Mouse (Mus musculus): ENCODE results near the gene Pop4. TPM values are rescaled to one million over a fixed set of nuclear protein-coding genes. Genes with fewer than 3 reads are reported as not detected.

Gene Pop4
- polyA plus RNA-seq, 1 experiment from 2014 or later, result 20.6 TPM

- Histone ChIP-seq H3K27ac (ENCODE audit: low read depth, low read length) (peak overlapping the region; percentile 82), H3K27me3 (replicated peaks; ENCODE audit: control insufficient read depth, insufficient read depth, low read length) (no peaks in the 10 kb centered on the region), H3K4me3 (ENCODE audit: low read depth, low read length) (no peak overlapping the region), H3K36me3 (ENCODE audit: control insufficient read depth, insufficient read depth) (peaks cover 12% of the 10 kb centered on the region; the same call in 1 of the 2 replicates), H3K4me1 (replicated peaks; ENCODE audit: control insufficient read depth, insufficient read depth, low read length) (0 out of 2 replicates have a peak, but pooled peaks cover 4% of the 10 kb centered on the region), H3K4me2 (replicated peaks; ENCODE audit: low read depth) (peak overlapping the region; percentile 30), H3K9me3 (ENCODE audit: control insufficient read depth) (no peaks in the 10 kb centered on the region), H3K9ac (ENCODE audit: low read depth, low read length) (peak overlapping the region; percentile 26; the same call in 1 of the 2 replicates)
- ATAC-seq, result peak; percentile 95
- peak; percentile 60 for TF ChIP-seq CTCF (IDR thresholded peaks at IDR 0.05; ENCODE audit: low read depth)
- 29% methylated on average over 5 of the region's 5 CpGs for WGBS
These were observed 53.6 kb downstream of the Pop4 start for GRCm38 (mm10) chr7:38217417-38218171.

DNA sequence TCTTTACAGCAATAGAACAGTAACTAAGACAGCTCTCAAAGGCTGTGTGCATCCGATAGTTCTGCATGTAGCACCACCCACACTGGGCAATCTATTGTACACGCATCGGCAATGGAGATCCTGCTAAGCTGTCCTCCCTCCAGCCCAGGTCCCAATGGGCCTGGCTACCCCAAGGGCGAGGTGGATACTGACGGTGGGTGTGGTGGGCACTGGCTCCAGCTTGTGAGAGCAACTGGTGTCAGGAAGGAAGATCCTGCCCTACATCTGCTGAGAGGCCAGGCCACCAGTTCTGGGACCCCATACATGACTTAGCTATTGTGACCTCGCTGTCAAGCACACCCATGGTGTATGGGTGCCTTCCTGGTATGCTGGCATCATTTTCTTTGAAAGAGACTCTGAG is 55.5 kb downstream of the Pop4 start:
- Histone ChIP-seq H3K9ac (ENCODE audit: low read depth, low read length) (no peak overlapping the region), H3K27ac (ENCODE audit: low read depth, low read length) (no peak overlapping the region), H3K4me2 (replicated peaks; ENCODE audit: low read depth) (no peak overlapping the region), H3K4me3 (ENCODE audit: low read depth, low read length) (no peak overlapping the region), H3K27me3 (replicated peaks; ENCODE audit: control insufficient read depth, insufficient read depth, low read length) (no peaks in the 10 kb centered on the region), H3K4me1 (replicated peaks; ENCODE audit: control insufficient read depth, insufficient read depth, low read length) (0 out of 2 replicates have a peak, but pooled peaks cover 4% of the 10 kb centered on the region), H3K36me3 (ENCODE audit: control insufficient read depth, insufficient read depth) (peaks cover 8% of the 10 kb centered on the region; the same call in 1 of the 2 replicates), H3K9me3 (ENCODE audit: control insufficient read depth) (no peaks in the 10 kb centered on the region)
- no peak for ATAC-seq
- WGBS, result 93% methylated on average over 6 of the region's 6 CpGs
- TF ChIP-seq CTCF (IDR thresholded peaks at IDR 0.05; ENCODE audit: low read depth), result no peak

DNA sequence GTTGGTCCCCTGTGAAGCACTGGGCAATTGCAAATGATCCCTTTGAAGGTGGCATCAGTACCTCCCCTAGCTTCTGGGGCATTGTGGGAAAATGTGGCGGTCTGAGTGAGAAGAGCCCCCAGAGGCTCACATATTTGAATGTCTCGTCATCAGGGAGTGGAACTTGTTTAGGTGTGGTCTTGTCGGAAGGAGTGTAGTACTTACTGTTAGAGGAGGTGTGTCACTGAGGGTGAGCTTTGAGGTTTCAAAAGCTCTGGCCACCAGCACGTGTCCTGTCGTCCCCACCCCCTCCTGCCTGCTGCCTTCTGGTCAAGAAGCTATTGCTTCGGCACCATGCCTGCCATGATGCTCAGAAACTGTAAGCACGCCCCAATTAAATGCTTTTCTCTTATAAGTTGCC is 55.9 kb downstream of the Pop4 start:
- WGBS, result 68% methylated on average over 7 of the region's 7 CpGs
- H3K27ac ChIP-seq (ENCODE audit: low read depth, low read length), result no peak overlapping the region
- no peak for ATAC-seq

DNA sequence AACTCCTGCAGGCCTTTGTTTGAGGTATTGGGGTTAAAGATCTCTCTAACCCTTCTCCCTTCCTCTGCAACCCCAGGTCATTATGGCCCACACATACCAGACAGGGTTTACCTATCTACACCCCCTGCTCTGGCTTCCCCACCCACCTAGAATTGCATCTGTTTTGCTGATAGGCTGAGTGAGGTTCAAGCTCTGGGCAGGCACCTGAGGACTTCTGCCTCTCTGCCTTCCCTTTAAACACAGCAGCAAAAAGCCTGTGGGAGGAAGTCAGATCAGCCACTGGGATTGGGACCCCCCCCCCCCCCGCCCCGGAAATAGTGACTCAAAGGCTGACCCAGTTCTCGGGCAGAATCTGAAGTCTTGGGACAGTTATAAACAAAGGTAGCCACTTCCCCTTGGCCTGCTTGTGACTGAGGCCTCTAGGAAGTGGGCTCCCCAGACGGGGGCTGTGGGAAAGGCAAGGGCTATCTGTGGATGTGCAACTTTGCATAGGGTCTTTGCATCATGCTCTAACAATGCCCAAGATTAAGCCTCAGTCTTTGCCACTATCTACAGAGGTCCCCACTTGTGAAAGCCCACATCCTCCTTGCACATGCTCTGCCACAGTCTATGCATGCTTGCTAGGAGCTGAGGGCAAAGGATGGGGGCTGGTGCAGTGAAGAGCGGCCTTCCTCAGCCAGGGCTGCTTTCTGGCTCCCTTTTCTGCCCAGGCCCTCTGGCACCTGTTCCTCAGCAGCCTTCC is 56.6 kb downstream of the Pop4 start:
- TF ChIP-seq CTCF (IDR thresholded peaks at IDR 0.05; ENCODE audit: low read depth), result no peak
- Histone ChIP-seq H3K4me2 (replicated peaks; ENCODE audit: low read depth) (no peak overlapping the region), H3K4me1 (replicated peaks; ENCODE audit: control insufficient read depth, insufficient read depth, low read length) (0 out of 2 replicates have a peak, but pooled peaks cover 4% of the 10 kb centered on the region), H3K9ac (ENCODE audit: low read depth, low read length) (no peak overlapping the region), H3K36me3 (ENCODE audit: control insufficient read depth, insufficient read depth) (no peaks in the 10 kb centered on the region), H3K27me3 (replicated peaks; ENCODE audit: control insufficient read depth, insufficient read depth, low read length) (no peaks in the 10 kb centered on the region), H3K27ac (ENCODE audit: low read depth, low read length) (no peak overlapping the region; the same call in 1 of the 2 replicates), H3K4me3 (ENCODE audit: low read depth, low read length) (no peak overlapping the region), H3K9me3 (ENCODE audit: control insufficient read depth) (no peaks in the 10 kb centered on the region)
- 59% methylated on average over 5 of the region's 5 CpGs for WGBS
- ATAC-seq, result no peak

More for the DNA sequence above, 55.9 kb downstream of the Pop4 start:
- Histone ChIP-seq H3K36me3 (ENCODE audit: control insufficient read depth, insufficient read depth) (peaks cover 5% of the 10 kb centered on the region; the same call in 1 of the 2 replicates), H3K4me1 (replicated peaks; ENCODE audit: control insufficient read depth, insufficient read depth, low read length) (0 out of 2 replicates have a peak, but pooled peaks cover 4% of the 10 kb centered on the region), H3K4me3 (ENCODE audit: low read depth, low read length) (no peak overlapping the region), H3K27me3 (replicated peaks; ENCODE audit: control insufficient read depth, insufficient read depth, low read length) (no peaks in the 10 kb centered on the region), H3K9ac (ENCODE audit: low read depth, low read length) (no peak overlapping the region), H3K9me3 (ENCODE audit: control insufficient read depth) (no peaks in the 10 kb centered on the region), H3K4me2 (replicated peaks; ENCODE audit: low read depth) (no peak overlapping the region)
- no peak for TF ChIP-seq CTCF (IDR thresholded peaks at IDR 0.05; ENCODE audit: low read depth)

- no peak overlapping the region for H3K4me3 ChIP-seq (ENCODE audit: low read depth, low read length)
- H3K27me3 ChIP-seq (replicated peaks; ENCODE audit: control insufficient read depth, insufficient read depth, low read length), result no peaks in the 10 kb centered on the region
- no peak overlapping the region for H3K9ac ChIP-seq (ENCODE audit: low read depth, low read length)
- WGBS, result 20% methylated on average over 3 of the region's 3 CpGs
- H3K4me1 ChIP-seq (replicated peaks; ENCODE audit: control insufficient read depth, insufficient read depth, low read length), result no peaks in the 10 kb centered on the region
- no peak for TF ChIP-seq CTCF (IDR thresholded peaks at IDR 0.05; ENCODE audit: low read depth)
- H3K27ac ChIP-seq (ENCODE audit: low read depth, low read length), result no peak overlapping the region
- no peak for ATAC-seq
- no peaks in the 10 kb centered on the region for H3K9me3 ChIP-seq (ENCODE audit: control insufficient read depth)
- no peaks in the 10 kb centered on the region for H3K36me3 ChIP-seq (ENCODE audit: control insufficient read depth, insufficient read depth)
- H3K4me2 ChIP-seq (replicated peaks; ENCODE audit: low read depth), result no peak overlapping the region
These were observed 58.6 kb downstream of the Pop4 start for GRCm38 (mm10) chr7:38212651-38213062.

Other genes starting within 250 kb of the Pop4 start
- gene Uri1, start 247.9 kb downstream of the Pop4 start, polyA plus RNA-seq (2015; fragmentation: Nextera tagmentation; extraction: Ambion mirVana), result 25.6 and 26.9 TPM in 2 replicates
- gene Ccne1, start 163.9 kb downstream of the Pop4 start, polyA plus RNA-seq (2015; fragmentation: Nextera tagmentation; extraction: Ambion mirVana), result 12.0 and 12.6 TPM in 2 replicates
- gene 1600014C10Rik, start 88.2 kb downstream of the Pop4 start, polyA plus RNA-seq (2015; fragmentation: Nextera tagmentation; extraction: Ambion mirVana), result 16.9 and 18.2 TPM in 2 replicates
- gene Plekhf1, start 43.4 kb downstream of the Pop4 start, polyA plus RNA-seq (2015; fragmentation: Nextera tagmentation; extraction: Ambion mirVana), result 5.2 and 5.9 TPM in 2 replicates

All from intestine, postnatal 0 days (tissue).